Mouse (Mus musculus) heart, adult 2 months (tissue): Measurements from ENCODE around the gene Gpc5. TPM values are rescaled to one million over a fixed set of nuclear protein-coding genes. Genes with fewer than 3 reads are reported as not detected.
A peak's percentile ranks its signal among the peaks of the same experiment; 100 is the strongest.

Source experiments
- DNase-seq, 2 experiments: peaks; one replicate each; pipeline ENCODE4 v3.0.0; 2021
- H3K27ac ChIP-seq: fragments of 200-600 bp; 2 replicates; pipeline ENCODE4 v1.8.1; 2022
- H3K27me3 ChIP-seq: fragments of 200-500 bp; 2 replicates; pipeline ENCODE4 v1.6.1; 2012; ENCODE audit warnings: mild to moderate bottlenecking, low read length, inconsistent platforms, mixed read lengths; ENCODE audit not compliant: control insufficient read depth, insufficient read depth
- H3K36me3 ChIP-seq: fragments of 200-500 bp; 2 replicates; pipeline ENCODE4 v1.6.1; 2012; ENCODE audit warnings: low read length, inconsistent platforms; ENCODE audit not compliant: control insufficient read depth, insufficient read depth
- H3K4me1 ChIP-seq: fragments of 200-500 bp; 2 replicates; pipeline ENCODE4 v1.6.1; 2011; ENCODE audit warnings: low read length; ENCODE audit not compliant: control insufficient read depth, insufficient read depth
- H3K4me3 ChIP-seq: fragments of 200-600 bp; 2 replicates; pipeline ENCODE4 v1.8.1; 2022
- H3K79me2 ChIP-seq: fragments of 200-500 bp; replicated peaks from 2 replicates; pipeline ENCODE4 v1.6.1; 2012; ENCODE audit warnings: mild to moderate bottlenecking, inconsistent platforms, low read length, moderate library complexity, mixed read lengths; ENCODE audit not compliant: control insufficient read depth, insufficient read depth
- H3K9ac ChIP-seq: fragments of 200-500 bp; 2 replicates; pipeline ENCODE4 v1.6.1; 2012; ENCODE audit warnings: low read depth, mild to moderate bottlenecking, control low read depth, inconsistent platforms, low read length, mixed read lengths
- CTCF ChIP-seq: fragments of 200-600 bp; IDR thresholded peaks from 2 replicates; pipeline ENCODE4 v1.8.1; 2022; ENCODE audit warnings: antibody characterized with exemption, mild to moderate bottlenecking, moderate library complexity
- EP300 ChIP-seq: fragments of 200-500 bp; IDR thresholded peaks from 2 replicates; pipeline ENCODE4 v1.6.1; 2011; ENCODE audit warnings: low read depth, low read length, control low read depth; ENCODE audit not compliant: insufficient read depth
- POLR2A ChIP-seq: fragments of 200-500 bp; IDR thresholded peaks from 2 replicates; pipeline ENCODE4 v1.6.1; 2011; ENCODE audit warnings: mild to moderate bottlenecking, low read depth, low read length, control low read depth; ENCODE audit not compliant: insufficient read depth
- WGBS: fragments of 180-500 bp; shearing (Covaris S2); methylation state at CpG from one replicate; pipeline ENCODE4 v1.1.7; 2018; 5-methylcytosine and 5-hydroxymethylcytosine counted together
- intact Hi-C: fragments of 180-260 bp; cut with DNase I; formaldehyde crosslinking; loops from one replicate; pipeline ENCODE4 v1.15.1; 2025
- polyA plus RNA-seq: library from polyadenylated mRNA; depleted of rRNA; stranded (reverse); fragments of >200 nt; gene quantifications from 2 replicates; pipeline ENCODE4 v1.2.3, GENCODE M21; 2012
- total RNA-seq, 2 experiments: library from RNA; stranded (reverse); gene quantifications; 2 replicates each; pipeline ENCODE4 v1.2.3; 2021

Gpc5 gene
- total and polyA plus RNA-seq, 3 experiments: not detected

GRCm38 (mm10) chr14:115580466-115581255, 488.6 kb downstream of the Gpc5 start:
- Histone ChIP-seq H3K4me3 (no peak overlapping the region), H3K27me3 (no peaks in the 10 kb centered on the region), H3K36me3 (no peaks in the 10 kb centered on the region), H3K4me1 (no peaks in the 10 kb centered on the region), H3K27ac (no peak overlapping the region), H3K9ac (no peak overlapping the region), H3K79me2 (no peaks in the 10 kb centered on the region)
- WGBS: 54% methylated on average over 3 of the region's 3 CpGs
- TF ChIP-seq POLR2A (no peak), CTCF (no peak), EP300 (no peak)
- intact Hi-C loops: no loop called here
- no peak for DNase-seq

- Histone ChIP-seq H3K36me3 (no peaks in the 10 kb centered on the region), H3K4me1 (no peaks in the 10 kb centered on the region), H3K9ac (no peak overlapping the region), H3K4me3 (no peak overlapping the region), H3K27me3 (no peaks in the 10 kb centered on the region), H3K27ac (no peak overlapping the region), H3K79me2 (no peaks in the 10 kb centered on the region)
- intact Hi-C loops: no loop called here
- no peak for DNase-seq
- WGBS: 66% methylated on average over 2 of the region's 2 CpGs
- TF ChIP-seq EP300 (no peak), CTCF (no peak), POLR2A (no peak)
Measured at GRCm38 (mm10) chr14:115581256-115581633, 489.2 kb downstream of the Gpc5 start.

DNA sequence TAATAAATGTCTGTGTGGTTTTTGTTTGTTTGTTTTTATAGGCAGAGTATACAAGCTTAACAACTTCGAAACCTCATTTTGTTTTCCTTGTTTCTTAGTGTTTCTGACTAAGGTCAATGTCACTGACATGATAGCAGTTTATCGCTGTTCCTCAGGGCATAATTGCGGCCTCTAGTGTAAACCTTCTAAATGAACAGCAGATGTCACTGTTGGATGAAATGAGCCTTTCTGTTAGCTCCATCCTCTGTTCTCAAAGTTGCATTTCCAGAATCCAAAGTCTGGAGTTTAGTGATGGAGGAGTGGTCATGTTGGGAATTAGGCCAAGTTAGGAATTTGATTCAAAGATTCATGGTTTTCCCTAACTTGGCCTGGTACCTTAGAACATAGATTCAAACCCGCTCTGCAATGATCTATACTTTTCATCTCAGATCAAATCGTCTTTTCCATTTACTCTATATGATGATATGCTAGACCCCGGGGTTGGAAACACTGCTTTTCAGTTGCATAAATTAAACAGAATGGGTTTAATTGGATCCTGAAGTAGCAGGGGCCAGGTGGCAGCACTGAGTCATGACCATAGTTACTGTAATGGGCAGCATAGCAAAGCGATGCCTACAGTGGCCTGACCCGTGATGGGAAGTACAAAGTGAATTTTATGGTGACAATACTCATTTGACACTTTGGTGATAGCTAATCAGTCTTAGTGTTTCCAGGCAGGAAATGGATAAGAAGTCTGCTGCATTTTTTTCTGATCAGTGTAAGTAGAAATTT, 508.4 kb downstream of the Gpc5 start:
- intact Hi-C loops: no loop called here

GRCm38 (mm10) chr14:115614154-115614553, 522.1 kb downstream of the Gpc5 start:
- Histone ChIP-seq H3K27me3 (no peaks in the 10 kb centered on the region), H3K79me2 (no peaks in the 10 kb centered on the region), H3K4me1 (no peaks in the 10 kb centered on the region), H3K9ac (no peak overlapping the region), H3K27ac (no peak overlapping the region), H3K4me3 (no peak overlapping the region), H3K36me3 (no peaks in the 10 kb centered on the region)
- no peak for TF ChIP-seq POLR2A
- no peak for TF ChIP-seq EP300
- no peak for TF ChIP-seq CTCF
- no peak for DNase-seq
- intact Hi-C loops: no loop called here
- WGBS: 60% methylated on average over 4 of the region's 4 CpGs

More for the DNA sequence above, 508.4 kb downstream of the Gpc5 start:
- no peaks in the 10 kb centered on the region for H3K27me3 ChIP-seq
- DNase-seq: no peak
- H3K79me2 ChIP-seq: no peaks in the 10 kb centered on the region
- no peak overlapping the region for H3K4me3 ChIP-seq
- WGBS: 48% methylated on average over 8 of the region's 8 CpGs
- no peak overlapping the region for H3K9ac ChIP-seq
- no peaks in the 10 kb centered on the region for H3K36me3 ChIP-seq
- no peaks in the 10 kb centered on the region for H3K4me1 ChIP-seq
- H3K27ac ChIP-seq: no peak overlapping the region
- TF ChIP-seq EP300 (no peak), POLR2A (no peak), CTCF (peak; percentile 41)

- Histone ChIP-seq H3K36me3 (no peaks in the 10 kb centered on the region), H3K4me3 (no peak overlapping the region), H3K79me2 (no peaks in the 10 kb centered on the region), H3K9ac (no peak overlapping the region), H3K4me1 (no peaks in the 10 kb centered on the region), H3K27me3 (no peaks in the 10 kb centered on the region), H3K27ac (no peak overlapping the region)
- 44% methylated on average over 2 of the region's 2 CpGs for WGBS
- intact Hi-C loops: no loop called here
- TF ChIP-seq EP300 (no peak), CTCF (no peak), POLR2A (no peak)
- no peak for DNase-seq
Measured at GRCm38 (mm10) chr14:115616305-115616704, 524.3 kb downstream of the Gpc5 start.

GRCm38 (mm10) chr14:115616846-115617245, 524.8 kb downstream of the Gpc5 start:
- Histone ChIP-seq H3K27me3 (no peaks in the 10 kb centered on the region), H3K4me1 (no peaks in the 10 kb centered on the region), H3K36me3 (no peaks in the 10 kb centered on the region), H3K9ac (no peak overlapping the region), H3K4me3 (no peak overlapping the region), H3K79me2 (no peaks in the 10 kb centered on the region), H3K27ac (no peak overlapping the region)
- TF ChIP-seq EP300 (no peak), POLR2A (no peak), CTCF (no peak)
- WGBS: 52% methylated on average over 7 of the region's 7 CpGs
- intact Hi-C loops: no loop called here
- no peak for DNase-seq
